Comparison of ENCODE assay signal across 9 mouse cellular contexts in the genomic region with DNA sequence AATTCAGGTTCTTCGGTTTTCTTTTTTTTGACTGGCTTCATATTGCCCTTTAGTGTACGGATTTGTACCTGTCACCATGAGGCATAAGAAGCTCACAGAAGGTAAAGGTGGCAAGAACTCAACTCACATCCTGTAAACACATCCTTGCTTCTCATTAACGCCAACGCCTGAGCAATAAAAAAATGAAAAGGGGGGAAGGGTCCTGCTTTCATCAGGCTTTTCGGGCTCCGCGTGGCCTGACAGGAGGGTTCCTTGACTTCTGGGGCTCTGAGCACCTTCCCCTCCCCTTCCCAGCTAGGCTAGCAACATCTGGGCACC. TPM values are rescaled to one million over a fixed set of nuclear protein-coding genes. Genes with fewer than 3 reads are reported as not detected.
A peak's percentile ranks its signal among the peaks of the same experiment; 100 is the strongest.
DNase-seq lines count a peak whose midpoint lies in the region; ATAC-seq and TF ChIP-seq lines count a peak whose summit lies in the region.
"Had no signal": no experiment of that assay in that cellular context is flagged by ENCODE, and none has a peak within 500 bp of the region (broad histone marks: within the 10 kb centered on the region; RNA-seq: fewer than 3 reads in every experiment).

No protein-coding gene starts in this region.

- no peak; the same call in 1 of the 2 replicates for ATAC-seq in kidney, embryonic 14.5 days (ENCODE audit: low FRiP score, low TSS enrichment)
- no peak for ATAC-seq in hindbrain, embryonic 13.5 days (ENCODE audit: low FRiP score)
- ATAC-seq in midbrain, embryonic 13.5 days = no peak

- no peaks in the 10 kb centered on the region for H3K9me3 ChIP-seq in kidney, embryonic 14.5 days (ENCODE audit: control insufficient read depth, low read length)
- no peaks in the 10 kb centered on the region for H3K9me3 ChIP-seq in hindbrain, embryonic 13.5 days
- no peaks in the 10 kb centered on the region for H3K9me3 ChIP-seq in midbrain, embryonic 13.5 days

- DNase-seq in kidney, adult 9 months = no peak
- DNase-seq in brain, embryonic 14.5 days (ENCODE audit: low read depth) = peak; percentile 32
- no peak for DNase-seq in gastrocnemius, postnatal 36 days
- DNase-seq in right cerebral cortex, postnatal 10 days (ENCODE audit: low spot score in 2 of 2) = no peak
- no peak for DNase-seq in right cerebral cortex, adult 18-20 months

- H3K4me1 ChIP-seq in kidney, embryonic 14.5 days (ENCODE audit: control insufficient read depth, insufficient read depth, low read length) = 0 out of 2 replicates have a peak, but pooled peaks cover 4% of the 10 kb centered on the region
- peaks cover 4% of the 10 kb centered on the region; the same call in 1 of the 2 replicates for H3K4me1 ChIP-seq in hindbrain, embryonic 13.5 days (replicated peaks)
- H3K4me1 ChIP-seq in midbrain, embryonic 13.5 days (replicated peaks) = peaks cover 6% of the 10 kb centered on the region

- 22% methylated on average over 7 of the region's 7 CpGs for WGBS in kidney, embryonic 14.5 days
- WGBS in hindbrain, embryonic 13.5 days = 17% methylated on average over 7 of the region's 7 CpGs
- 14% methylated on average over 7 of the region's 7 CpGs for WGBS in midbrain, embryonic 13.5 days

- no peak overlapping the region for H3K27ac ChIP-seq in kidney, embryonic 14.5 days (ENCODE audit: low read depth, low read length)
- no peak overlapping the region for H3K27ac ChIP-seq in hindbrain, embryonic 13.5 days
- no peak overlapping the region for H3K27ac ChIP-seq in midbrain, embryonic 13.5 days

- TF ChIP-seq CTCF in brain, embryonic 14.5 days (IDR thresholded peaks at IDR 0.05; ENCODE audit: borderline replicate concordance, extremely low read depth, insufficient read depth, insufficient read length) = no peak

- H3K4me2 ChIP-seq in kidney, embryonic 14.5 days (replicated peaks; ENCODE audit: low read depth, low read length) = peak overlapping the region; percentile 100
- H3K4me2 ChIP-seq in hindbrain, embryonic 13.5 days = peak overlapping the region; percentile 99
- H3K4me2 ChIP-seq in midbrain, embryonic 13.5 days (replicated peaks) = peak overlapping the region; percentile 100

- H3K4me3 ChIP-seq in kidney, embryonic 14.5 days (ENCODE audit: low read length) = peak overlapping the region; percentile 71
- H3K4me3 ChIP-seq in hindbrain, embryonic 13.5 days = peak overlapping the region; percentile 76
- H3K4me3 ChIP-seq in midbrain, embryonic 13.5 days (replicated peaks) = peak overlapping the region; percentile 72
- H3K4me3 ChIP-seq: myocyte had no signal

- peak overlapping the region; percentile 62; the same call in 1 of the 2 replicates for H3K9ac ChIP-seq in kidney, embryonic 14.5 days (ENCODE audit: low read depth, low read length)
- H3K9ac ChIP-seq in hindbrain, embryonic 13.5 days = peak overlapping the region; percentile 78
- peak overlapping the region; percentile 69 for H3K9ac ChIP-seq in midbrain, embryonic 13.5 days (replicated peaks)

- peaks cover 13% of the 10 kb centered on the region for H3K27me3 ChIP-seq in kidney, embryonic 14.5 days (ENCODE audit: control insufficient read depth, insufficient read depth, low read length)
- H3K27me3 ChIP-seq in hindbrain, embryonic 13.5 days = peaks cover 38% of the 10 kb centered on the region
- peaks cover 28% of the 10 kb centered on the region for H3K27me3 ChIP-seq in midbrain, embryonic 13.5 days

- intact Hi-C loops in gastrocnemius, postnatal 36 days (cut with DNase I) = no loop called here

- TF ChIP-seq POLR2A in brain, embryonic 14.5 days (IDR thresholded peaks at IDR 0.05; ENCODE audit: borderline replicate concordance, extremely low read depth, insufficient read depth, insufficient read length, poor library complexity, severe bottlenecking) = no peak

- H3K36me3 ChIP-seq in kidney, embryonic 14.5 days (ENCODE audit: control insufficient read depth, insufficient read depth, low read length) = no peaks in the 10 kb centered on the region
- no peaks in the 10 kb centered on the region for H3K36me3 ChIP-seq in hindbrain, embryonic 13.5 days
- no peaks in the 10 kb centered on the region for H3K36me3 ChIP-seq in midbrain, embryonic 13.5 days

RNA-seq across cellular contexts. Expression of a gene that starts 0.6 kb away (rescaled TPM):
- polyA plus RNA-seq in kidney, embryonic 14.5 days (2014; fragmentation: Nextera tagmentation; extraction: Ambion mirVana) = 0.81 and 1.6 TPM in 2 replicates
- polyA plus RNA-seq in brain, embryonic 14.5 days (2012; rRNA removed) = 2.5 and 3.6 TPM in 2 replicates
- polyA plus RNA-seq in hindbrain, embryonic 13.5 days (2015; fragmentation: Nextera tagmentation; extraction: Ambion mirVana) = 1.7 and 1.8 TPM in 2 replicates
- 1.0 and 1.4 TPM in 2 replicates for polyA plus RNA-seq in midbrain, embryonic 13.5 days (2015; fragmentation: Nextera tagmentation; extraction: Ambion mirVana)
- total RNA-seq in gastrocnemius, postnatal 36 days (2021) = 10 to 100 TPM in 1 of 2 experiments, 1 to 10 TPM in 1; 7.5 to 10.9 TPM
- polyA plus RNA-seq: myocyte had no signal

RNA-seq across cellular contexts. Expression of a gene that starts 52.4 kb away (rescaled TPM):
- polyA plus RNA-seq in kidney, embryonic 14.5 days (2014; fragmentation: Nextera tagmentation; extraction: Ambion mirVana) = 29.3 and 46.2 TPM in 2 replicates
- 39.0 and 51.1 TPM in 2 replicates for polyA plus RNA-seq in brain, embryonic 14.5 days (2012; rRNA removed)
- polyA plus RNA-seq in hindbrain, embryonic 13.5 days (2015; fragmentation: Nextera tagmentation; extraction: Ambion mirVana) = 20.5 and 22.2 TPM in 2 replicates
- polyA plus RNA-seq in midbrain, embryonic 13.5 days (2015; fragmentation: Nextera tagmentation; extraction: Ambion mirVana) = 20.3 and 20.4 TPM in 2 replicates
- total RNA-seq in gastrocnemius, postnatal 36 days (2021) = 10 to 100 TPM in 1 of 2 experiments, 1 to 10 TPM in 1; 8.4 to 10.8 TPM
